Mouse (Mus musculus): Measurements from ENCODE around the gene Ky.

Gene Ky

GRCm38 (mm10) chr9:102504716-102505378 is 703 bp upstream of the Ky start:
- peak; percentile 82 to 84 for DNase-seq

- no peak for DNase-seq
Observed at GRCm38 (mm10) chr9:102508315-102508714, 2.8 kb downstream of the Ky start.

- DNase-seq, result peak; percentile 89 to 90
Observed at GRCm38 (mm10) chr9:102511423-102511822, 5.9 kb downstream of the Ky start.

GRCm38 (mm10) chr9:102513578-102513977 is 8.0 kb downstream of the Ky start:
- no peak for DNase-seq

GRCm38 (mm10) chr9:102518443-102518842 is 12.9 kb downstream of the Ky start:
- DNase-seq, result peak; percentile 93 to 94

- no peak for DNase-seq
Observed at GRCm38 (mm10) chr9:102521396-102521795, 15.8 kb downstream of the Ky start.

- no peak for DNase-seq
Observed at GRCm38 (mm10) chr9:102528106-102528505, 22.6 kb downstream of the Ky start.

GRCm38 (mm10) chr9:102528561-102528960 is 23.0 kb downstream of the Ky start:
- no peak for DNase-seq

- no peak for DNase-seq
Observed at GRCm38 (mm10) chr9:102529008-102529407, 23.5 kb downstream of the Ky start.

- DNase-seq, result no peak
Observed at GRCm38 (mm10) chr9:102531051-102531892, 25.7 kb downstream of the Ky start.

- peak; percentile 56 to 59 for DNase-seq
Observed at GRCm38 (mm10) chr9:102536968-102537367, 31.4 kb downstream of the Ky start.

- DNase-seq, result no peak
Observed at GRCm38 (mm10) chr9:102539699-102540098, 34.1 kb downstream of the Ky start.

- DNase-seq, result no peak
Observed at GRCm38 (mm10) chr9:102541666-102542065, 36.1 kb downstream of the Ky start.

GRCm38 (mm10) chr9:102542540-102542939 is 37.0 kb downstream of the Ky start:
- DNase-seq, result no peak

- DNase-seq, result no peak
Observed at GRCm38 (mm10) chr9:102543761-102544115, 38.2 kb downstream of the Ky start.

- DNase-seq, result peak; percentile 69 to 78
Observed at GRCm38 (mm10) chr9:102544116-102544772, 38.7 kb downstream of the Ky start.

- peak; percentile 95 to 96 for DNase-seq
Observed at GRCm38 (mm10) chr9:102544773-102545366, 39.3 kb downstream of the Ky start.

GRCm38 (mm10) chr9:102545406-102546255 is 40.1 kb downstream of the Ky start:
- peak in 1 of 2 experiments; percentile 45 for DNase-seq

- DNase-seq, result no peak
Observed at GRCm38 (mm10) chr9:102546256-102547027, 40.9 kb downstream of the Ky start.

GRCm38 (mm10) chr9:102547028-102547354 is 41.4 kb downstream of the Ky start:
- DNase-seq, result no peak

- no peak for DNase-seq
Observed at GRCm38 (mm10) chr9:102549211-102549610, 43.7 kb downstream of the Ky start.

GRCm38 (mm10) chr9:102551771-102552170 is 46.2 kb downstream of the Ky start:
- DNase-seq, result no peak
